Mouse (Mus musculus): ENCODE measurements around the gene Prrx1.

- TF ChIP-seq POLR2A (IDR thresholded peaks at IDR 0.05; ENCODE audit: extremely low read depth, insufficient read depth, low read length) (no peak), CTCF (IDR thresholded peaks at IDR 0.05; ENCODE audit: low read depth, low read length) (no peak)
These were observed 3.3 kb downstream of the Prrx1 start for GRCm38 (mm10) chr1:163310023-163310754.

All from liver, adult 2 months (tissue).